Mouse (Mus musculus): ENCODE results near the gene Adamts20.

Gene Adamts20

GRCm38 (mm10) chr15:94325509-94326181, 139.6 kb downstream of the Adamts20 start:
- no peak for TF ChIP-seq GATA4 (IDR thresholded peaks at IDR 0.05; ENCODE audit: insufficient replicate concordance, low read length)

- TF ChIP-seq GATA4 (IDR thresholded peaks at IDR 0.05; ENCODE audit: insufficient replicate concordance, low read length), result no peak
These were observed 149.0 kb downstream of the Adamts20 start for GRCm38 (mm10) chr15:94316171-94316570.

- no peak for TF ChIP-seq GATA4 (IDR thresholded peaks at IDR 0.05; ENCODE audit: insufficient replicate concordance, low read length)
These were observed 155.5 kb downstream of the Adamts20 start for GRCm38 (mm10) chr15:94309689-94310088.

GRCm38 (mm10) chr15:94307888-94308287, 157.3 kb downstream of the Adamts20 start:
- TF ChIP-seq GATA4 (IDR thresholded peaks at IDR 0.05; ENCODE audit: insufficient replicate concordance, low read length), result no peak

GRCm38 (mm10) chr15:94303151-94303550, 162.1 kb downstream of the Adamts20 start:
- no peak for TF ChIP-seq GATA4 (IDR thresholded peaks at IDR 0.05; ENCODE audit: insufficient replicate concordance, low read length)

- TF ChIP-seq GATA4 (IDR thresholded peaks at IDR 0.05; ENCODE audit: insufficient replicate concordance, low read length), result no peak
These were observed 171.1 kb downstream of the Adamts20 start for GRCm38 (mm10) chr15:94294084-94294483.

GRCm38 (mm10) chr15:94288015-94288414, 177.2 kb downstream of the Adamts20 start:
- TF ChIP-seq GATA4 (IDR thresholded peaks at IDR 0.05; ENCODE audit: insufficient replicate concordance, low read length), result no peak

- TF ChIP-seq GATA4 (IDR thresholded peaks at IDR 0.05; ENCODE audit: insufficient replicate concordance, low read length), result no peak
These were observed 177.7 kb downstream of the Adamts20 start for GRCm38 (mm10) chr15:94287495-94287894.

- TF ChIP-seq GATA4 (IDR thresholded peaks at IDR 0.05; ENCODE audit: insufficient replicate concordance, low read length), result no peak
These were observed 188.8 kb downstream of the Adamts20 start for GRCm38 (mm10) chr15:94276418-94276817.

GRCm38 (mm10) chr15:94265630-94266029, 199.6 kb downstream of the Adamts20 start:
- no peak for TF ChIP-seq GATA4 (IDR thresholded peaks at IDR 0.05; ENCODE audit: insufficient replicate concordance, low read length)

- TF ChIP-seq GATA4 (IDR thresholded peaks at IDR 0.05; ENCODE audit: insufficient replicate concordance, low read length), result no peak
These were observed 200.7 kb downstream of the Adamts20 start for GRCm38 (mm10) chr15:94264497-94264879.

GRCm38 (mm10) chr15:94263866-94264496, 201.2 kb downstream of the Adamts20 start:
- no peak for TF ChIP-seq GATA4 (IDR thresholded peaks at IDR 0.05; ENCODE audit: insufficient replicate concordance, low read length)

- no peak for TF ChIP-seq GATA4 (IDR thresholded peaks at IDR 0.05; ENCODE audit: insufficient replicate concordance, low read length)
These were observed 202.0 kb downstream of the Adamts20 start for GRCm38 (mm10) chr15:94263241-94263640.

GRCm38 (mm10) chr15:94259497-94259896, 205.7 kb downstream of the Adamts20 start:
- TF ChIP-seq GATA4 (IDR thresholded peaks at IDR 0.05; ENCODE audit: insufficient replicate concordance, low read length), result no peak

- TF ChIP-seq GATA4 (IDR thresholded peaks at IDR 0.05; ENCODE audit: insufficient replicate concordance, low read length), result no peak
These were observed 209.7 kb downstream of the Adamts20 start for GRCm38 (mm10) chr15:94255538-94255937.

- TF ChIP-seq GATA4 (IDR thresholded peaks at IDR 0.05; ENCODE audit: insufficient replicate concordance, low read length), result no peak
These were observed 210.2 kb downstream of the Adamts20 start for GRCm38 (mm10) chr15:94254861-94255516.

All from liver, adult (tissue).